Mouse (Mus musculus) CD4-positive helper T cell, adult 2 months (primary cell): Measurements from ENCODE around the gene Enkd1.

ENCODE experiments used
- DNase-seq: peaks from one replicate; pipeline ENCODE4 v3.0.0-alpha.2; 2012; ENCODE audit warnings: low read depth, missing footprints, low spot score

Gene Enkd1

GRCm38 (mm10) chr8:105707498-105708403 lies at the start of gene Enkd1, which contains the start of gene 4933405L10Rik:
TSS of gene Enkd1 (minus strand) at chr8:105708210.
TSS of gene 4933405L10Rik (plus strand) at chr8:105707655.
- DNase-seq: peak; percentile 89

- no peak for DNase-seq
Measured at GRCm38 (mm10) chr8:105754688-105755087, 46.7 kb upstream of the Enkd1 start.

GRCm38 (mm10) chr8:105753916-105754315 lies 45.9 kb upstream of the Enkd1 start:
- no peak for DNase-seq

GRCm38 (mm10) chr8:105750606-105751005 lies 42.6 kb upstream of the Enkd1 start:
- no peak for DNase-seq

GRCm38 (mm10) chr8:105743301-105743700 lies 35.3 kb upstream of the Enkd1 start:
- no peak for DNase-seq

GRCm38 (mm10) chr8:105739216-105739615 lies 31.2 kb upstream of the Enkd1 start:
- DNase-seq: no peak

GRCm38 (mm10) chr8:105732186-105732585 lies 24.2 kb upstream of the Enkd1 start:
- DNase-seq: no peak

GRCm38 (mm10) chr8:105727397-105728124 lies 19.6 kb upstream of the Enkd1 start:
- peak; percentile 44 for DNase-seq

- DNase-seq: no peak
Measured at GRCm38 (mm10) chr8:105725726-105726125, 17.7 kb upstream of the Enkd1 start.

- no peak for DNase-seq
Measured at GRCm38 (mm10) chr8:105722861-105723260, 14.9 kb upstream of the Enkd1 start.

- DNase-seq: no peak
Measured at GRCm38 (mm10) chr8:105719637-105720036, 11.6 kb upstream of the Enkd1 start.

- DNase-seq: no peak
Measured at GRCm38 (mm10) chr8:105716302-105716945, 8.4 kb upstream of the Enkd1 start.

GRCm38 (mm10) chr8:105715042-105715441 lies 7.0 kb upstream of the Enkd1 start:
- DNase-seq: no peak

GRCm38 (mm10) chr8:105714139-105714538 lies 6.1 kb upstream of the Enkd1 start:
- peak; percentile 85 for DNase-seq

- DNase-seq: no peak
Measured at GRCm38 (mm10) chr8:105712286-105712685, 4.3 kb upstream of the Enkd1 start.

- no peak for DNase-seq
Measured at GRCm38 (mm10) chr8:105709317-105709716, 1.3 kb upstream of the Enkd1 start.

GRCm38 (mm10) chr8:105708675-105709074 lies 665 bp upstream of the Enkd1 start:
- DNase-seq: no peak

GRCm38 (mm10) chr8:105706426-105706825 lies 1.6 kb downstream of the Enkd1 start:
- DNase-seq: no peak

- DNase-seq: no peak
Measured at GRCm38 (mm10) chr8:105704955-105705354, 3.1 kb downstream of the Enkd1 start.

- DNase-seq: no peak
Measured at GRCm38 (mm10) chr8:105704146-105704812, 3.7 kb downstream of the Enkd1 start.

- DNase-seq: peak; percentile 1
Measured at GRCm38 (mm10) chr8:105702731-105703415, 5.1 kb downstream of the Enkd1 start.
